Mouse (Mus musculus): Measurements from ENCODE around the gene Clpsl2.

Clpsl2 gene

GRCm38 (mm10) chr17:28560598-28560997, 11.4 kb downstream of the Clpsl2 start, which contains the start of gene Clps:
TSS of gene Clps (minus strand) at chr17:28560766.
- no peak for DNase-seq

GRCm38 (mm10) chr17:28561613-28562012, 12.4 kb downstream of the Clpsl2 start:
- no peak for DNase-seq

- DNase-seq: no peak
Measured at GRCm38 (mm10) chr17:28565181-28565580, 16.0 kb downstream of the Clpsl2 start.

GRCm38 (mm10) chr17:28567541-28567940, 18.3 kb downstream of the Clpsl2 start:
- no peak for DNase-seq

- DNase-seq: no peak
Measured at GRCm38 (mm10) chr17:28571868-28572267, 22.7 kb downstream of the Clpsl2 start.

- no peak for DNase-seq
Measured at GRCm38 (mm10) chr17:28572521-28572920, 23.3 kb downstream of the Clpsl2 start.

- DNase-seq: no peak
Measured at GRCm38 (mm10) chr17:28572941-28573340, 23.7 kb downstream of the Clpsl2 start.

- peak; percentile 59 to 60 for DNase-seq
Measured at GRCm38 (mm10) chr17:28575244-28576125, 26.3 kb downstream of the Clpsl2 start, which contains the start of gene Lhfpl5. TSS of gene Lhfpl5 (plus strand) at chr17:28575641.

GRCm38 (mm10) chr17:28580396-28580795, 31.2 kb downstream of the Clpsl2 start:
- DNase-seq: peak; percentile 58 to 59

GRCm38 (mm10) chr17:28581056-28581455, 31.8 kb downstream of the Clpsl2 start:
- DNase-seq: no peak

GRCm38 (mm10) chr17:28586509-28586908, 37.3 kb downstream of the Clpsl2 start:
- DNase-seq: no peak

GRCm38 (mm10) chr17:28588591-28588990, 39.4 kb downstream of the Clpsl2 start:
- no peak for DNase-seq

- no peak for DNase-seq
Measured at GRCm38 (mm10) chr17:28590596-28590995, 41.4 kb downstream of the Clpsl2 start.

- no peak for DNase-seq
Measured at GRCm38 (mm10) chr17:28591476-28591875, 42.3 kb downstream of the Clpsl2 start.

- peak; percentile 82 for DNase-seq
Measured at GRCm38 (mm10) chr17:28592998-28593397, 43.8 kb downstream of the Clpsl2 start.

- DNase-seq: no peak
Measured at GRCm38 (mm10) chr17:28593965-28594364, 44.8 kb downstream of the Clpsl2 start.

- no peak for DNase-seq
Measured at GRCm38 (mm10) chr17:28600780-28601179, 51.6 kb downstream of the Clpsl2 start.

GRCm38 (mm10) chr17:28601557-28602250, 52.5 kb downstream of the Clpsl2 start:
- no peak for DNase-seq
